Mouse (Mus musculus): ENCODE data around the gene Asxl2.

DNA sequence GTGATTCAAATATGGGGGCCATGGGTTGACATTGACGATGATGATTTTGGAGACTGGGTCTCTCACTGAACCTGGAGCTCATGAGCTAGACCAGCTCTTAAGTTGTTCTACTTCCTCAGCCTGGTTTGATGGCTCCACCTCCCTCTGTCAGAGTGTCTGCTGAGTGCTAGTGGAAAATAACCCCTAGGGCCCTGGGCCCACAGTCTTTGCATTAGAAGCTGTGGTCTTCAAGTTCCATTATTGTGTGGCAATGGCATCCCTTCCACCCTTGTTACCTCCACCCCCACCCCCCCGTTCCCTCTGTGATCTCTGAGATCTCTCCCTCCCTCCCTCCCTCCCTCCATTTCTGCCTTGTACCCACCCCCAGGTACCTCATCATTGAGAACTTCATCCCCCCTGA is 36.6 kb upstream of the Asxl2 start:
- TF ChIP-seq CTCF (IDR thresholded peaks at IDR 0.05; ENCODE audit: control insufficient read depth, insufficient read depth, insufficient read length): no peak
- no peak for TF ChIP-seq CEBPB (IDR thresholded peaks at IDR 0.05; ENCODE audit: low read depth)
- no peak for TF ChIP-seq USF1 (IDR thresholded peaks at IDR 0.05; ENCODE audit: low read depth)
- TF ChIP-seq MAX (IDR thresholded peaks at IDR 0.05): no peak
- no peak for TF ChIP-seq MYOG (IDR thresholded peaks at IDR 0.05; ENCODE audit: control insufficient read depth, extremely low read depth, insufficient read length)
- TF ChIP-seq MYOD1 (IDR thresholded peaks at IDR 0.05; ENCODE audit: control insufficient read depth, insufficient read length, low read depth): no peak
- TF ChIP-seq FOSL1 (IDR thresholded peaks at IDR 0.05; ENCODE audit: insufficient read depth, low read length, poor library complexity, severe bottlenecking): no peak
